Mouse (Mus musculus) ovary, adult 18-20 months (tissue): ENCODE measurements around the gene Fadd.

ENCODE experiments used
- DNase-seq: peaks from one replicate; pipeline ENCODE4 v3.0.0; 2022; ENCODE audit warnings: low spot score, mixed read lengths

Gene Fadd

DNA sequence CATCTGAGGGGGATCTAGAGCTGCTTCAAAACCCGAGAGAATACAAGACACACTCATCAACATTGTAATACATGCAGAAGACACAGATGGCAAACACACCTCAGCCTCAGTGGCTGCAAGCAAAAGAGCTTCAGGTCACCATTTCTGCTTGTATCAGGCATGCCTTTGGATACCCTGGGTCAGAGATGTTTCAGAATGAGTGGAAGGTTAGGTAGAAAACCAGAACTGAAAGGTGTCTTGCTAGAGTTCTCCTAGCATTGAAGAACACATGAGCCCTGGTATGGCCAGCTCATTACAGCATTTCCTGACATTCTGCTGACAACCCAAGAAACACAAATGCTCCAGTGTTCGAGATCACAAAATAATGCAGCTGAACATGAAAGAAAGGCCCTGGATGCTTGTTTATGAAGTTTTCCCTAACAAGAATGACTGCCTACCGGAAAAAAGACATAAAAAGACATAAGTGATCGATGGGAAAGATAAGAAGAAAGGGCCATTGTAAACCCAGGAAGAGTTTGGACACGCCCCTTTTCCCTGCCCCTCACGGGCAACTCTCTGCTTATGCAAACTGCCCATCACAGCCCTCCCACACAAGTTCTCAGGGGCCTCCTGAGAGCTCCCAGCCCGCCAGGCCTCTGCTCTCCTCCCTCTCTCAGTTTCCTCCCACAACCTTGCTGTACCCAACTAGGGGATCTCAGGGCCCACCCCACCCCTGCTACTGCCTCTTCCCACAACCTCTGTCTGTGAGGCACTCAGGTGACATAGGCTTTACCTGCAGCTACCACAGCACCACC is 50.5 kb downstream of the Fadd start:
- no peak for DNase-seq

DNA sequence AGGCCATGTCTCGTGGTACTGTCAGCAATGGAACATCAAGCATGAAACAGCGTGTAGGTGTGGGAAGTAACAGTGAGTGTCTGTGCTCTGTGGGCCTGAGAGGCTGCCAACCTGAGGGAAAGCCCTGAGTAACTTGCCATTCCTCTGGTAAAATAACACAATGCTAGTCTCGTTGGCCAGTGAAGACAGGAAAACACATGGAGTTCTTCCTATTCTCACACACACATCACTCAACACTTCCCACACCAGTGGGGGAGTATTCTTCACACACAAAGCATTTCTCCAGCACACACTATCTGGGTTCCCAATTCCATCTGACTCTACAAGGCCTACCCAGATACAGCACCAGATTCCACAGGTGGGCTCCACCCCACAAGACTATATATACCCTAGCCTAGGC is 52.4 kb downstream of the Fadd start:
- DNase-seq = no peak

DNA sequence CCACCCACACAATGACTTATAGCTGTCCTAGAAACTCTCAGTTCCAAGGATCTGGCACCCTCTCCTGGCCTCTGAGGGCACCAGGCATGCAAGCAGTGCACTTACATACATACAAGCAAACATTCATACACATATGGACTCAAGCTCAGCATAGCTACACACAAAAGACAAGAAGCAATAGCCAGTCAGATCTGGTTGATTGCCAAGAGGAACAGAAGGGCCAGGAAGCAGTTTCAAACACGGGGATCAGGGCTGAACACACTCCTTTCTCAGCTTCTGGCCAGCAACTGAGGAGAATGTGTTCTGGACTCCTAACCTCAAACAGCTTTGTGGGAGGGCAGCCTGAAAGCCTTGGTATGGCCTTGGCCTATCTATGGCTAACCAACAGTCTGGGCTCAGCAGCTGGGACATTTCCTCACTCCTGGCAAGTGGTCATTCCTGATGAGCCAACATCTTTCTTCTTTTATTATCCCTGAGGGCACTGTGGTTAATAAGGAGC is 54.5 kb downstream of the Fadd start:
- peak; percentile 67 for DNase-seq
